Mouse (Mus musculus): ENCODE data around the gene Capza3. TPM values are rescaled to one million over a fixed set of nuclear protein-coding genes. Genes with fewer than 3 reads are reported as not detected.

Gene Capza3
- polyA plus RNA-seq (2015; fragmentation: Nextera tagmentation; extraction: Ambion mirVana) = not detected in 2 replicates

DNA sequence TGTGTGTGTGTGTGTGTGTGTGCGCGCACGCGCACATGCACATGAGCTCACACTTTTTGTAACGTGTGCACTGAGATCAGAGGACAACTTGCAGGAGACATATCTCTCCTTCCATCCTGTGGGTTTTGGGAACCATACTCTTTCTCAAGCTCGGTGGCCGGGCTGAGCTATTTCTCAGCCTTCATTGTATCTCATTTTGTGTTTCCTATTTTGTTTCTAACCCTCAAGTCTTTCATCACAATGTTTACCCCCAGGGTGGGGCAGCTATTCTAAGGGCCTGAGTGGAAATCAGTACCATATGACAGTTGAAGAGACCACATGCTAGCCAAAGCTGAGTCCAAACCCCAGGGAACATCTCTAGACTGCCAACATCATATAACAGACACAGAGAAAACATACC, at the start of gene Capza3:
Gene Capza3 (plus strand): TSS at position 301 of the 400 bp plus-strand sequence.
- Histone ChIP-seq H3K4me1 (replicated peaks) (no peaks in the 10 kb centered on the region), H3K27me3 (no peaks in the 10 kb centered on the region), H3K4me3 (no peak within 1 kb of the TSS), H3K9ac (no peak within 1 kb of the TSS), H3K36me3 (no peaks in the 10 kb centered on the region), H3K27ac (replicated peaks) (no peak within 1 kb of the TSS), H3K4me2 (no peak within 1 kb of the TSS), H3K9me3 (no peaks in the 10 kb centered on the region)
- 95% methylated on average over 7 of the region's 7 CpGs for WGBS
- ATAC-seq (ENCODE audit: low read depth) = no peak

DNA sequence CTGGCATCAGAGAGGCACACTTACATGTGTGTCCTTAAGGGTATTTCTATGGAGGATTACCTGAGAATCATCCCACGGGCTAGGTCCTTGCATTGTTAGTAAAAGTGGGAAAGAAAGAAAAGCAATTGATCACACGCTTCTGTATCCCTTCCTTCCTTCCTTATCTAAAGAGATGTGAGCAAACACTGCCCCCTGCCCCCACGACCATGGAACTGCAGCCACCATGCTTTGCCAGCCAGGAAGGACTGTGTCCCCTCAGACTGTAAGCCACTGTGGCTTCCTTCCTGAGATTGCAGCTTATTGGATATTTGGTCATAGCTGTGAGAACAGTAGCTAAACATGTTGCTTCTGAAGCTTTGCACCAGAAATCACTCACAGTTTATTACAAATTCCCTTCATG, 35.9 kb upstream of the Capza3 start:
- WGBS = 80% methylated on average over 3 of the region's 3 CpGs

DNA sequence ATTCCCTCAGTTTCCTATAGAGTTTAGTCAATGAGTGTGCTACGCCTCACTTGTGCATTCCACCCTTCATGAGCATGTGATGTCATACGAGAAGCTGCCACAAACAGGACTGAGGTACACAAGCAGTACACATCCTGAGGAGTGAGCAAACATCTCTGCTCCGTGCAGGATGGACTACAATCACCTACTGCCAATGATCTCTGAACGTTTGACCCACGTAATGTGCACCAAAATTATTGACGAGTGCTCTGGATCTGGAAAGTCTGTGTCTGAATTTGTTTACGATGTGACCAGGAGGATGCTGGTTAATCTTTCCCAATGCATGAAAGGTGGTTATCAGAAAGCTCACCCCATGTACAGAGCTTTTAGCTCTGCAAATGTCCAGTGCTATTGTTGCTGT, 16.6 kb upstream of the Capza3 start:
- no peaks in the 10 kb centered on the region for H3K9me3 ChIP-seq
- WGBS = 80% methylated on average over 7 of the region's 7 CpGs
- H3K4me3 ChIP-seq = no peak overlapping the region
- no peak overlapping the region for H3K4me2 ChIP-seq
- H3K27me3 ChIP-seq = no peaks in the 10 kb centered on the region
- H3K9ac ChIP-seq = no peak overlapping the region
- H3K27ac ChIP-seq (replicated peaks) = no peak overlapping the region
- H3K4me1 ChIP-seq (replicated peaks) = no peaks in the 10 kb centered on the region
- no peaks in the 10 kb centered on the region for H3K36me3 ChIP-seq
- ATAC-seq (ENCODE audit: low read depth) = no peak

More for the DNA sequence above, 35.9 kb upstream of the Capza3 start:
- no peaks in the 10 kb centered on the region for H3K27me3 ChIP-seq
- H3K9ac ChIP-seq = no peak overlapping the region
- no peak overlapping the region for H3K27ac ChIP-seq (replicated peaks)
- H3K4me1 ChIP-seq (replicated peaks) = no peaks in the 10 kb centered on the region
- no peak for ATAC-seq (ENCODE audit: low read depth)
- 0 out of 2 replicates have a peak, but pooled peaks cover 5% of the 10 kb centered on the region for H3K9me3 ChIP-seq
- no peak overlapping the region for H3K4me2 ChIP-seq
- no peaks in the 10 kb centered on the region for H3K36me3 ChIP-seq
- no peak overlapping the region for H3K4me3 ChIP-seq

DNA sequence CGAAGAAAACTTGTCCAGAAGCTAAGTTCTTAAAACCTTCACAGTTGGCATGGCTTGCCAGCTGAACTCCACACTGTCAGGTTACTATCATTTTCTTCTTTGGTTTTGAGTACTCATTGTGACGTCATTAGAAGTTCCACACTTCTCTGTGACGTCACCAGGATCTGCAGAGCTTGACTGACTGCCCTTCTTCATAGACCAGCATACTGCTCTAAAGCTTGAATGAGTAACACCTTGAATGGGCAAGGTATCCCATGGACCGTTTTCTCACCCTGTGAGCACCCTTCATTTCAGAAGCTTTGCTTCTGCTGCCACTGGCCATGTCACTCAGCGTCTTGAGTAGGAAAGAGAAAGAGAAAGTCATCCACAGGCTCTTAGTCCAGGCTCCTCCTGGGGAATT, 305 bp downstream of the Capza3 start, which contains the start of gene Plcz1:
Gene Plcz1 (minus strand): TSS at position 101 of the 400 bp plus-strand sequence.
- Histone ChIP-seq H3K9ac (no peak within 1 kb of the TSS), H3K27me3 (no peaks in the 10 kb centered on the region), H3K9me3 (no peaks in the 10 kb centered on the region), H3K4me1 (replicated peaks) (no peaks in the 10 kb centered on the region), H3K4me3 (no peak within 1 kb of the TSS), H3K27ac (replicated peaks) (no peak within 1 kb of the TSS), H3K36me3 (no peaks in the 10 kb centered on the region), H3K4me2 (no peak within 1 kb of the TSS)
- no peak for ATAC-seq (ENCODE audit: low read depth)
- 92% methylated on average over 5 of the region's 5 CpGs for WGBS

DNA sequence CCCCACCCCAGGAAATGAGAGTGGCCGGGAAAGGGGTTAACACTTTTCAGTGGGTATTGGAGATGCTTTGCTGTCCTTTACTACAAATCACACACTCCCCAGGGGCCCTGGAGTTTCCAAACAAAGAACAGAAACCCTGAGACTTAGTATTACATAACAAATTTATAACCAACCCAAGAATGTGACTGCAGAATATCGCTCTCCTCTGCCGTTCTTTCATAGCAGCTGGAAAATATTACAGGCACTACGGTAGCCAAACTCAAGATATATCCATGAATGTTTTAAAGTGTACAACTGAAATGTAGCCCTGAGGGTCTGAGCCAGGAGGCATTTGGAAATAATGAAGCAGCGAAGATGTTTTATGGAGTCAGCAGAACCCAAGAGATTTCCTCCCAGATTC, 10.4 kb downstream of the Capza3 start:
- Histone ChIP-seq H3K9me3 (no peaks in the 10 kb centered on the region), H3K27ac (replicated peaks) (no peak overlapping the region), H3K4me3 (no peak overlapping the region), H3K4me1 (replicated peaks) (no peaks in the 10 kb centered on the region), H3K4me2 (no peak overlapping the region), H3K36me3 (no peaks in the 10 kb centered on the region), H3K27me3 (no peaks in the 10 kb centered on the region), H3K9ac (no peak overlapping the region)
- ATAC-seq (ENCODE audit: low read depth) = no peak
- 75% methylated on average over 5 of the region's 5 CpGs for WGBS

DNA sequence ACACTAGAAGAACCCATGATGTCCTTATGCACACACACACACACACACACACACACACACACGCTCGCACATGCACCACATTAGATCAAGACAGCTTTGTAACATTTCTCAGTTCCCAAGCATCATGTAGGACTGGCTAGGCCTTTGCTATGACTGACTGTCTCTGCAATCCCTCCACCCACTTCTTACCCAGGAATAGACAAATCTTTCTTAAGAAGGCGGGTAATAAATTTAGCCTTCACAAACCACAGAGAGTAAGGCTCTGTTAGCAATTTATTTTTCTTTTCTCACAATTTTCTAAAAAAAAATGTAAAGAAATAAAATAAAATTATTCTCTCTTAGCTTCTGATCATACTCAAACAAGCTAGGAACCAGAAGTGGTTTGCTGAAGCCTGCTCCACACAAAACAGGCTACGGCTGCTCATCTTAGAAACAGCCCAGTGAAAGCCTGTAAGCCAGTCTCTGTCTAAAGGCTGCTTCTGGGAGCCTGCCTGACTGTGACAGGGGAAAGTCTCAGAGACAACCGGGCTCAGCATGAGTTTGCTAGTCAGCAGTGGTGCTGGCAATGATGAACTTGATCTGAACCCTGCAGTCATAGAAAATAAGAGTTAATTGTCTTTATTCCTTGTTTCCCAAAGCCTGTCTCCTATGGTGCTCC, 13.3 kb downstream of the Capza3 start:
- H3K4me1 ChIP-seq (replicated peaks) = no peaks in the 10 kb centered on the region
- no peak overlapping the region for H3K9ac ChIP-seq
- no peaks in the 10 kb centered on the region for H3K9me3 ChIP-seq
- no peak overlapping the region for H3K27ac ChIP-seq (replicated peaks)
- no peak for ATAC-seq (ENCODE audit: low read depth)
- H3K27me3 ChIP-seq = no peaks in the 10 kb centered on the region
- no peak overlapping the region for H3K4me2 ChIP-seq
- WGBS = 62% methylated on average over 5 of the region's 5 CpGs
- H3K4me3 ChIP-seq = no peak overlapping the region
- H3K36me3 ChIP-seq = no peaks in the 10 kb centered on the region

DNA sequence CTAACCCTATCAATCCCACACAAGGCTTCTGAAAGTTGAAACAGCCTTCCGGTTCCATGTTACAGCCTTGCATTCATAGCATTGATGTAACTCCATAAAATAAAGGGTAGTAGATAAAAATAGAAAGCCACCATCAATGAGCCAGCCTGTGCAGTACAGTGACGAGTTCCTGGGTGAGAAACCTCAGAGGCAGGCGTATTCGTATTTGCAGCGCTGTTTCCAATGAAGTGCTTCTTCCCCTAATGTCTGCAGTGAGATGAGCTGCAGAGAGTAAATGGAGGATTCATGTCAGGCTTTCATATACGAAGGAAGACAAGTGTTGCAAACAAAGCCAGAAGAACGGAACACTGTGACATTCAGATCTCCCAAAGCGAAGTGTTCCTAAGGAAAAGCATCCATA, 28.1 kb downstream of the Capza3 start:
- WGBS = 92% methylated on average over 8 of the region's 8 CpGs
- no peak overlapping the region for H3K27ac ChIP-seq (replicated peaks)
- no peak overlapping the region for H3K9ac ChIP-seq
- no peaks in the 10 kb centered on the region for H3K36me3 ChIP-seq
- H3K9me3 ChIP-seq = peaks cover 5% of the 10 kb centered on the region; the same call in 1 of the 2 replicates
- H3K4me1 ChIP-seq (replicated peaks) = no peaks in the 10 kb centered on the region
- no peak for ATAC-seq (ENCODE audit: low read depth)
- H3K4me3 ChIP-seq = no peak overlapping the region
- no peak overlapping the region for H3K4me2 ChIP-seq
- no peaks in the 10 kb centered on the region for H3K27me3 ChIP-seq

DNA sequence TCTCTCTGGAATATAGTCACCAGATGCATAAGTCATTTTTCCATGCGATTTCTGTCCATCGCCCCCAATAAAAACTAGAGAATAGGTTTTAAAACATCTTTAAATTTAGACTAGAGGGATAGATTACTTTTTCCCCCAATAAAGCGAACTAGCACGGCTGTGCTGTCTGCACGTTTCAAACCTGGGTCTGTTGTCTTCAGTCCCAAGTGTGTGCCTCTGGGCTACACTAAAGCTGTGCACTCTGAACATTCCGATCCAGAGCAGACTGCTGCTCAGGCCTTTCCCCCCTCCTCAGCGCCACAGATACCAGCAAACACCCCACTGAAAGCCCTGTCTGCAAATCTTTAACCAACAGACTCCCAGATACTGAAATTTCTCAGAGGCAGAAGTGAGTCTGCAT, 39.9 kb downstream of the Capza3 start:
- no peaks in the 10 kb centered on the region for H3K4me1 ChIP-seq (replicated peaks)
- H3K27me3 ChIP-seq = no peaks in the 10 kb centered on the region
- H3K9ac ChIP-seq = no peak overlapping the region
- H3K27ac ChIP-seq (replicated peaks) = no peak overlapping the region
- H3K36me3 ChIP-seq = no peaks in the 10 kb centered on the region
- no peak overlapping the region for H3K4me3 ChIP-seq
- no peak for ATAC-seq (ENCODE audit: low read depth)
- WGBS = 83% methylated on average over 7 of the region's 7 CpGs
- no peak overlapping the region for H3K4me2 ChIP-seq
- no peaks in the 10 kb centered on the region for H3K9me3 ChIP-seq

DNA sequence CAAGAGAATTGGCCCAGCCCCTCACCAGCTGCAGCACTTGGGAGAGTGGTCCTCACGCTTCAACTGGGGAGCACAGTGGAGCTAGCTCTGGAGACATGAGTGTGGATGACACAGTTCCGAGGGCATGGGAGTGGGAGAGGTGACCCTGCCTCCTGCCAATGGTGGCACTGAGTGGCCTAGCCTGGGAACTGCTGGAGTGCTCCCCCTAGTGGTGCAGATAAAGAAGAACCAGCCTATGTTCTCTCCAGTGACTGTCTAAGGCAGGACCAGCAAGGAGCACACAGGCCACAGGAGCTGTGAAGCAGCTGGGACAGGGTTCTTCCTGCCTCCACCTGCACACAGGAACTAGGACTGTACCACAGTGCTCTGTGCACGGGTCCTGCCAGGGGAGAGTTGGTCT, 40.7 kb downstream of the Capza3 start:
- no peak overlapping the region for H3K4me3 ChIP-seq
- ATAC-seq (ENCODE audit: low read depth) = no peak
- no peaks in the 10 kb centered on the region for H3K27me3 ChIP-seq
- no peak overlapping the region for H3K4me2 ChIP-seq
- no peaks in the 10 kb centered on the region for H3K4me1 ChIP-seq (replicated peaks)
- WGBS = 77% methylated on average over 3 of the region's 3 CpGs
- H3K9ac ChIP-seq = no peak overlapping the region
- H3K9me3 ChIP-seq = no peaks in the 10 kb centered on the region
- H3K27ac ChIP-seq (replicated peaks) = no peak overlapping the region
- H3K36me3 ChIP-seq = no peaks in the 10 kb centered on the region

DNA sequence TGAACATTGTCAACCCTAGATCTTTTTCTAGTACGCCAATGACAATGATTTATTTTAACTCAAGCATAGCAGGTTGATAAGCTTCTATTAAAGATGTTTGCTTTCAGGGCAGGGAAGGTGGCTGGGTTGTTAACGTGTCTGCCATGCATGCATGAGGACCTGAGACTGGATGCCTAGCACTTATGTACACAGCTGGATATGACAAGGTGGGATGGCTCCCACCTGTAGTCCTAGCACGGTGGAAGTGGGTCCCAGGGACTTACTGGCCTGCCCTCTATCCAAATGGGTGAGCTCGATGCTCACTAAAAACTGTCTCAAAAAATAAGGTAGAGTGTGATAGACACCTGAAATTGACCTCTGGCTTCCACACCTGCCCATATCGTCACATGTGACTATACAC, 48.8 kb downstream of the Capza3 start:
- Histone ChIP-seq H3K36me3 (no peaks in the 10 kb centered on the region), H3K4me2 (no peak overlapping the region), H3K27me3 (no peaks in the 10 kb centered on the region), H3K4me3 (no peak overlapping the region), H3K9me3 (no peaks in the 10 kb centered on the region), H3K4me1 (replicated peaks) (no peaks in the 10 kb centered on the region), H3K27ac (replicated peaks) (no peak overlapping the region), H3K9ac (no peak overlapping the region)
- ATAC-seq (ENCODE audit: low read depth) = no peak
- WGBS = 86% methylated on average over 5 of the region's 5 CpGs

Other genes starting within 250 kb of the Capza3 start
- 0.18 TPM in 1 of 2 replicates, not detected in the other for gene Plcz1, start 205 bp downstream of the Capza3 start, polyA plus RNA-seq (2015; fragmentation: Nextera tagmentation; extraction: Ambion mirVana)